Mouse (Mus musculus): ENCODE measurements at regions not wholly inside any gene's neighbourhood (a gene's known extent, or its start where the extent isn't known, plus 50 kb on each side); places are given as distances from the start of the nearest gene placed in this dataset.

- DNase-seq (ENCODE audit: low spot score in 2 of 2), result peak; percentile 67 to 81
Observed at GRCm38 (mm10) chr4:24154418-24154817, 341.8 kb upstream of the Mms22l start.

GRCm38 (mm10) chr4:24173750-24174149 is 322.5 kb upstream of the Mms22l start:
- no peak for DNase-seq (ENCODE audit: low spot score in 2 of 2)

GRCm38 (mm10) chr4:24213262-24214036 is 282.8 kb upstream of the Mms22l start:
- DNase-seq (ENCODE audit: low spot score in 2 of 2), result no peak

GRCm38 (mm10) chr4:24214037-24214362 is 282.3 kb upstream of the Mms22l start:
- peak in 1 of 2 experiments; percentile 22 for DNase-seq (ENCODE audit: low spot score in 2 of 2)

- DNase-seq (ENCODE audit: low spot score in 2 of 2), result no peak
Observed at GRCm38 (mm10) chr4:24218383-24218934, 277.8 kb upstream of the Mms22l start.

- no peak for DNase-seq (ENCODE audit: low spot score in 2 of 2)
Observed at GRCm38 (mm10) chr4:24219074-24219497, 277.2 kb upstream of the Mms22l start.

- DNase-seq (ENCODE audit: low spot score in 2 of 2), result no peak
Observed at GRCm38 (mm10) chr4:24219583-24219982, 276.7 kb upstream of the Mms22l start.

GRCm38 (mm10) chr4:24245124-24245523 is 251.1 kb upstream of the Mms22l start:
- no peak for DNase-seq (ENCODE audit: low spot score in 2 of 2)

GRCm38 (mm10) chr4:24248142-24249054 is 247.9 kb upstream of the Mms22l start:
- DNase-seq (ENCODE audit: low spot score in 2 of 2), result peak in 1 of 2 experiments; percentile 8

- DNase-seq (ENCODE audit: low spot score in 2 of 2), result peak in 1 of 2 experiments; percentile 52
Observed at GRCm38 (mm10) chr4:24249243-24249970, 246.8 kb upstream of the Mms22l start.

GRCm38 (mm10) chr4:24278154-24278553 is 218.1 kb upstream of the Mms22l start:
- no peak for DNase-seq (ENCODE audit: low spot score in 2 of 2)

Data from layer of hippocampus, postnatal 14 days (tissue).